Mouse (Mus musculus) liver, postnatal 0 days (tissue): ENCODE data around the gene D13Ertd608e. TPM values are rescaled to one million over a fixed set of nuclear protein-coding genes. Genes with fewer than 3 reads are reported as not detected.
"Not testable (repeated sequence)": the region's sequence is repeated elsewhere in the genome, so short reads cannot be mapped to it uniquely, and the experiment has no call there.

Experiments
- ATAC-seq: fragments of 200-750 bp; cut with Nextera tagmentation; 2 replicates; pipeline ENCODE4 v1.8.0; 2017; ENCODE audit warnings: mild to moderate bottlenecking, moderate library complexity
- DNase-seq: peaks from one replicate; pipeline ENCODE4 v3.0.0-alpha.2; 2016
- H3K27ac ChIP-seq: fragments of 300-500 bp; sonication (generic); 2 replicates; pipeline ENCODE4 v1.5.1; 2014; ENCODE audit warnings: antibody characterized with exemption, moderate library complexity, mild to moderate bottlenecking, low read depth
- H3K27me3 ChIP-seq: fragments of 300-500 bp; sonication (generic); 2 replicates; pipeline ENCODE4 v1.6.1; 2014; ENCODE audit warnings: low read length, control low read depth, mixed read lengths; ENCODE audit not compliant: insufficient read depth
- H3K36me3 ChIP-seq: fragments of 300-500 bp; sonication (generic); replicated peaks from 2 replicates; pipeline ENCODE4 v1.6.1; 2014; ENCODE audit warnings: mild to moderate bottlenecking, control low read depth, low read length, moderate library complexity, mixed read lengths; ENCODE audit not compliant: insufficient read depth
- H3K4me1 ChIP-seq: fragments of 300-500 bp; sonication (generic); 2 replicates; pipeline ENCODE4 v1.6.1; 2014; ENCODE audit warnings: antibody characterized with exemption, mild to moderate bottlenecking, control low read depth; ENCODE audit not compliant: insufficient read depth
- H3K4me2 ChIP-seq: fragments of 300-500 bp; sonication (generic); 2 replicates; pipeline ENCODE4 v1.6.1; 2014; ENCODE audit warnings: low read depth, mild to moderate bottlenecking, low read length, moderate library complexity, mixed read lengths
- H3K4me3 ChIP-seq: fragments of 300-500 bp; sonication (generic); 2 replicates; pipeline ENCODE4 v1.5.1; 2014; ENCODE audit warnings: low read depth, low read length
- H3K9ac ChIP-seq: fragments of 300-500 bp; sonication (generic); replicated peaks from 2 replicates; pipeline ENCODE4 v1.6.1; 2014; ENCODE audit warnings: mild to moderate bottlenecking, moderate library complexity
- H3K9me3 ChIP-seq: fragments of 300-500 bp; sonication (generic); 2 replicates; pipeline ENCODE4 v1.6.1; 2016; ENCODE audit warnings: mild to moderate bottlenecking, control low read depth, low read length, mixed read lengths
- CTCF ChIP-seq: sonication (generic); IDR thresholded peaks from 2 replicates; pipeline ENCODE4 v1.5.1; 2016; ENCODE audit warnings: antibody characterized with exemption, low read depth
- whole genome bisulfite sequencing: fragments of 180-500 bp; shearing (Covaris S2); extraction: QIAGEN DNeasy Blood & Tissue Kit; methylation state at CpG from one replicate; pipeline ENCODE4 v1.1.7; 2014; ENCODE audit not compliant: insufficient replicate concordance; 5-methylcytosine and 5-hydroxymethylcytosine counted together
- polyA plus RNA-seq: library from polyadenylated mRNA; unstranded; fragments of >200 nt; fragmentation: Nextera tagmentation; extraction: Ambion mirVana; gene quantifications from 2 replicates; pipeline ENCODE4 v1.2.1, GENCODE M21; 2015

Gene D13Ertd608e
- polyA plus RNA-seq, 1 experiment from 2014 or later: not detected

GRCm38 (mm10) chr13:119837719-119838337 lies 2.0 kb downstream of the D13Ertd608e start:
- peak; percentile 41 for TF ChIP-seq CTCF
- H3K4me1 ChIP-seq, H3K36me3 ChIP-seq, H3K27ac ChIP-seq, H3K4me2 ChIP-seq, H3K27me3 ChIP-seq, H3K9me3 ChIP-seq, H3K4me3 ChIP-seq, H3K9ac ChIP-seq: not testable (repeated sequence)
- peak; percentile 43 for DNase-seq
- ATAC-seq: peak; percentile 61
- WGBS: 10% methylated on average over 14 of the region's 23 CpGs

- H3K9me3 ChIP-seq, H3K27me3 ChIP-seq, DNase-seq, H3K9ac ChIP-seq, H3K36me3 ChIP-seq, H3K4me3 ChIP-seq, H3K4me2 ChIP-seq, H3K27ac ChIP-seq, H3K4me1 ChIP-seq, ATAC-seq: not testable (repeated sequence)
- 27% methylated on average over 6 of the region's 6 CpGs for WGBS
- peak; percentile 47 for TF ChIP-seq CTCF
Observed at GRCm38 (mm10) chr13:119839982-119840381, 4.2 kb downstream of the D13Ertd608e start.

GRCm38 (mm10) chr13:119862399-119862798 lies 26.6 kb downstream of the D13Ertd608e start:
- not testable (repeated sequence) for H3K4me1 ChIP-seq, H3K27me3 ChIP-seq, ATAC-seq, H3K9me3 ChIP-seq, H3K27ac ChIP-seq, H3K4me3 ChIP-seq, DNase-seq, H3K4me2 ChIP-seq, H3K9ac ChIP-seq, H3K36me3 ChIP-seq
- WGBS: no CpG with 5 or more reads among the region's 6 CpGs

GRCm38 (mm10) chr13:119864395-119864999 lies 28.7 kb downstream of the D13Ertd608e start:
- WGBS: 32% methylated on average over 6 of the region's 7 CpGs
- H3K27ac ChIP-seq, H3K27me3 ChIP-seq, H3K9ac ChIP-seq, H3K4me1 ChIP-seq, H3K4me2 ChIP-seq, ATAC-seq, DNase-seq, H3K36me3 ChIP-seq, H3K9me3 ChIP-seq, H3K4me3 ChIP-seq: not testable (repeated sequence)

GRCm38 (mm10) chr13:119886896-119887295 lies 51.1 kb downstream of the D13Ertd608e start:
- H3K9me3 ChIP-seq, H3K4me2 ChIP-seq, DNase-seq, H3K4me1 ChIP-seq, H3K36me3 ChIP-seq, H3K27ac ChIP-seq, H3K27me3 ChIP-seq, H3K9ac ChIP-seq, H3K4me3 ChIP-seq, ATAC-seq: not testable (repeated sequence)
- WGBS: 42% methylated on average over 4 of the region's 4 CpGs

GRCm38 (mm10) chr13:119894685-119895084 lies 58.9 kb downstream of the D13Ertd608e start, which contains the start of gene Tcstv1:
Gene Tcstv1, minus strand, starts transcription at chr13:119894785.
- not testable (repeated sequence) for H3K36me3 ChIP-seq, H3K4me2 ChIP-seq, H3K27ac ChIP-seq, H3K4me3 ChIP-seq, H3K27me3 ChIP-seq, H3K9me3 ChIP-seq, H3K4me1 ChIP-seq, ATAC-seq, H3K9ac ChIP-seq, DNase-seq
- 65% methylated on average over 3 of the region's 3 CpGs for WGBS

Other genes starting within 250 kb of the D13Ertd608e start
- not detected in 2 replicates for gene Ccl28, start 212.2 kb upstream of the D13Ertd608e start, polyA plus RNA-seq
- 81.2 and 94.7 TPM in 2 replicates for gene Hmgcs1, start 145.6 kb upstream of the D13Ertd608e start, polyA plus RNA-seq
- 0.22 and 0.32 TPM in 2 replicates for gene Nim1k, start 80.1 kb upstream of the D13Ertd608e start, polyA plus RNA-seq
- 8.8 and 11.0 TPM in 2 replicates for gene Zfp131, start 45.1 kb upstream of the D13Ertd608e start, polyA plus RNA-seq
- gene AF067063, start 5.8 kb upstream of the D13Ertd608e start, polyA plus RNA-seq: not detected in 2 replicates
- gene Tcstv1, start 58.8 kb downstream of the D13Ertd608e start, polyA plus RNA-seq: not detected in 2 replicates
- not detected in 2 replicates for gene Gm21761, start 93.3 kb downstream of the D13Ertd608e start, polyA plus RNA-seq
- not detected in 2 replicates for gene B020031M17Rik, start 114.8 kb downstream of the D13Ertd608e start, polyA plus RNA-seq
- gene Gm36079, start 191.0 kb downstream of the D13Ertd608e start, polyA plus RNA-seq: not detected in 2 replicates
- gene Gm21188, start 216.2 kb downstream of the D13Ertd608e start, polyA plus RNA-seq: 1.0 and 1.3 TPM in 2 replicates